Mouse (Mus musculus) lung, adult 2 months (tissue): Measurements from ENCODE around the gene Snrnp25. TPM values are rescaled to one million over a fixed set of nuclear protein-coding genes. Genes with fewer than 3 reads are reported as not detected.

Source experiments
- DNase-seq: peaks from one replicate; pipeline ENCODE4 v3.0.0; 2022
- H3K4me1 ChIP-seq: fragments of 200-500 bp; 2 replicates; pipeline ENCODE4 v1.6.1; 2011; ENCODE audit warnings: low read length; ENCODE audit not compliant: control insufficient read depth, insufficient read depth
- H3K4me3 ChIP-seq: fragments of 200-500 bp; replicated peaks from 2 replicates; pipeline ENCODE3; 2011; ENCODE audit warnings: low read depth, mild to moderate bottlenecking, control low read depth, low read length; ENCODE audit errors: extremely low read depth
- CTCF ChIP-seq: fragments of 200-500 bp; IDR thresholded peaks from 2 replicates; pipeline ENCODE4 v1.5.1; 2011; ENCODE audit warnings: mild to moderate bottlenecking, low read length, control low read depth; ENCODE audit not compliant: insufficient read depth
- POLR2A ChIP-seq: fragments of 200-500 bp; IDR thresholded peaks from 2 replicates; pipeline ENCODE4 v1.6.1; 2011; ENCODE audit warnings: low read depth, mild to moderate bottlenecking, control low read depth, low read length, borderline replicate concordance; ENCODE audit errors: extremely low read depth
- WGBS: fragments of 180-500 bp; shearing (Covaris S2); methylation state at CpG from one replicate; pipeline ENCODE4 v1.1.7; 2018; 5-methylcytosine and 5-hydroxymethylcytosine counted together
- polyA plus RNA-seq: library from polyadenylated mRNA; depleted of rRNA; stranded (reverse); fragments of >200 nt; gene quantifications from 2 replicates; pipeline ENCODE4 v1.2.3, GENCODE M21; 2012; rRNA removed

Gene Snrnp25
- 12.5 and 16.5 TPM in 2 replicates for polyA plus RNA-seq

DNA sequence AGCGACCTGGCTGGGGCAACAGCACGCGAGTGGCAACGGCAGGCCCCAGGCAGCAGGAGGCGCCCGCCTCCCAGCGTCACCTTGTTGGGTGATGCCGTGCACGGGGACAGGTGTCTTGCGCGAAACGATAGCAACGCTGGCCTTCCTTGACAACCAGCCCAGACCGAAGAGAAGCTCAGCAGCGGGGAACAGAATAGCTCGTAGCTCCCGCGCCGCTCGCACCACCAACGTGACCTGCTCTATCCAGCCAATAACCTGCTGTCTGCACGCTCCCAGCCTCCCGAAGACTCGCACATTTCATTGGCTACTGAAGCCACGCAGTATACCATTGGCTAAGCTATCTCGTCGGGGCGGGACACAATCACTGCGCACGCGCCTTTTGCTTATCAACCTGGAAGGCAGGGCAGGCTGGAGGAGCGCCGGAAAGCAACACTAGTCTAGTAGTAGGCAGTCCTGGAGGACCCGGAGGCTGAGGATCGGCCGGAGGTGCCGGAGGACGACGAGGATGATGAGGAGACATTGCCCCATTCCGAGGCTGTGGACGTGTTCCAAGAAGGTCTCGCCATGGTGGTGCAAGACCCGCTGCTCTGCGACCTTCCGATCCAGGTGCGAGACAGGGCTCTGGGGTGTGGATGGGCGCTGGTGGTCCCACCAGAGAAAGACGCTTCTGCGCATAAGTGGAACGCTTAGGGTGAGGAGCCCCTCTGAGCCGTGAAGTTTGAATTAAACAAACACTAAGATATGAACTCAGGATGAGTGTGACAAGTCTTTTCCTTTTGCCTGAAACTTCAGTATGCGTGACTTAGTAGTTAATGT is at the start of gene Snrnp25:
Snrnp25 (plus strand) TSS at position 358 of the 816 bp plus-strand sequence.
- under 1% methylated on average over 52 of the region's 52 CpGs for WGBS
- Histone ChIP-seq H3K4me1 (peaks cover 3% of the 10 kb centered on the region; the same call in 1 of the 2 replicates), H3K4me3 (peak within 1 kb of the TSS; percentile 66)
- peak; percentile 35; the same call in 1 of the 2 replicates for TF ChIP-seq CTCF
- peak; percentile 57; the same call in 1 of the 2 replicates for TF ChIP-seq POLR2A
- DNase-seq: peak; percentile 90

DNA sequence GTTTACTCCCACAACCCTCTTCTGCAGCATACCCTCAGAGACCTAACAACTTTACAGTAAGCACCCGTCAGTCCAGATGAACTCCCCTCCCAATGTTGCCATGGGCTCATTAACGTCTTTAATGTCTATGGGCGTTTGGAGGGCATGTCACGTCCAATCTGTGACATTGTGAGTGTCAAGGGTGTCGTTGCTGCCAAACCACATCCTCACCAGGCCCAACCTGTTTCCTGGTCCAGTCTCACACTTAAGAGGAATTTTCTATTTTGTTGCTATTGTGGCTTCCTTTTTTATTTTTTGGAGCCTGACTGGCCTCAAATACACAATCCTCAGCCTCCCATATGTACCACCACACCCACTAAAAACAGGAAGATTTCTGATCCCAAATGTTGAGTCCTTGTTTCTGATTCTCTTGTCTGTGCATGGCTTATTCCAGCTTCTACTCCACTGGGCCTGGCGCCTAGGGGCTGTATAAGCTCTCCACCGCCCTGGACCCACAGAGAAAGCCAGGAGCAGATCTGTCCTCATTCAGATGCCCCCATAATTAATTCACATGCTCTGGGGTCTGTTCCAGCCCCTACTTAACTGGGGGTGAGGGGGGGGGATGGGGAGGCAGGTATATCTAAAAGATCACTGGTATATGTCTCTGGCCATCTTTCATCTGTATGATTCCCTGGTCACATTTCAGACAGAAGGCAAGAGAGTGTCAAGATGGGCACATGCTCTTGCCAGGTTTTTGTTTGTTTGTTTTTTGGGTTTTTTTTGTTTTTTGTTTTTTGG is 48.2 kb upstream of the Snrnp25 start:
- no peak for DNase-seq
- Histone ChIP-seq H3K4me3 (no peak overlapping the region), H3K4me1 (no peaks in the 10 kb centered on the region)
- TF ChIP-seq CTCF (no peak), POLR2A (no peak)
- WGBS: 68% methylated on average over 7 of the region's 7 CpGs

DNA sequence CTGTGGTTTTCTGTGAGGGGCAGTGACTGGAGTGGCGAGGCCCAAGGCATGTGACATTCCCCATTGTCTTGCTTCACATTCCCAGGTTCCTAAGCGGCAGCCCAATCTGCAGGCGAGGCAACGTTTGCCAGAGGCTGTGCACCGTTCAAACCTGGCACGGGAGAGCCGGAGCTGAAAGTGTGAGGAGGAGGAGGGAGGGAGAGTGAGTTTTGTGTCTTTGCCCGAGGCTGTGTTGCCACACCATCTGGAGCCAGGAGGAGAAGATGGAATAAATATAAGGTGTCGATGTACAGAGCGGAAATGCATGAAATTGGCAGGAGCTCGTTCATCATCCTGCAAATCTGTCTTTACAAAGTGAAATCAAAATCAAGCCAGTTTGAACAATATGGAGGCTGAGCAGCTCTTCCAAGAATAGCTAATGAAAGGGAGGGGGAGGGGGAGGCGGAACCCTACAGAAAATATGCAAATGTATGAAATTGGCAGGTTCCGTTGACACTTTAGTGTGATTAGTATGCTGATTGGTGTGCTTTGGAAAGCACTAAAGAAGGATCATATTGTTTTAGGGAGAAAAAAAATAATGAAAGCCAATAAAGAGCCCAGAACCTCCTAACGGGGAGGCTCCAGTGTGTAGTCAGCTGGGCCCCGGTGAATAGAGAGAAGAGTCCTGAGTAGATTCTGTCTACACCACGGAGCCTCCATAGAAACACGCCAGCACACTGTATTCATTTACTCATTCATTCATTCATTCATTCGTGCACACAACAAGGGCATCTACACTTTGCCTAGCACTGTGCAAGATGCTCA is 47.2 kb upstream of the Snrnp25 start:
- DNase-seq: no peak
- Histone ChIP-seq H3K4me1 (no peaks in the 10 kb centered on the region), H3K4me3 (no peak overlapping the region)
- no peak for TF ChIP-seq POLR2A
- no peak for TF ChIP-seq CTCF
- 68% methylated on average over 18 of the region's 18 CpGs for WGBS

DNA sequence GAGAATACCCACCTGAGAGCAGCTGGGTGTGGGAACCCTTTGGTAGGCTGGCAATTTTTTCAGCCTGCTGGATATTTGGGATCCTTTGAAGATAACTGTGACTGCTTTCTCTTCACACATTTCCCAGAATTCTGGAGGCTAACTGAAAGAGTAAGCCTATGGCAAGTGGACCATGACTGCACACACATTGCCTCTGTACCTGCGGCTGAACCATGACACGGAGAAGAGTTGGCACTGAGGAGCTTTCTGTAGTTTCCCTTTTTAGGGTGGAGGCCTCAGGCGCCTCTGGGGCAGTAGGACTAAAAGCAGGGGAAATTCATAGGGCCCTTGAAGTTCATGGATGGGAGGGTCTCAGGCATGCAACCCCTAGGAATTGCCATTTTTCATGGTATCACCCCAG is 46.0 kb upstream of the Snrnp25 start:
- 78% methylated on average over 3 of the region's 3 CpGs for WGBS
- H3K4me3 ChIP-seq: no peak overlapping the region
- TF ChIP-seq POLR2A (no peak), CTCF (no peak)
- H3K4me1 ChIP-seq: no peaks in the 10 kb centered on the region
- DNase-seq: no peak

GRCm38 (mm10) chr11:32160341-32160740 is 44.9 kb upstream of the Snrnp25 start:
- TF ChIP-seq POLR2A (no peak), CTCF (no peak)
- no peaks in the 10 kb centered on the region for H3K4me1 ChIP-seq
- 75% methylated on average over 7 of the region's 7 CpGs for WGBS
- no peak for DNase-seq
- no peak overlapping the region for H3K4me3 ChIP-seq

GRCm38 (mm10) chr11:32161500-32161899 is 43.7 kb upstream of the Snrnp25 start:
- 13% methylated on average over 9 of the region's 9 CpGs for WGBS
- DNase-seq: peak; percentile 11
- TF ChIP-seq CTCF (0 out of 2 replicates have a peak, but pooled peaks have one; percentile 13), POLR2A (no peak)

DNA sequence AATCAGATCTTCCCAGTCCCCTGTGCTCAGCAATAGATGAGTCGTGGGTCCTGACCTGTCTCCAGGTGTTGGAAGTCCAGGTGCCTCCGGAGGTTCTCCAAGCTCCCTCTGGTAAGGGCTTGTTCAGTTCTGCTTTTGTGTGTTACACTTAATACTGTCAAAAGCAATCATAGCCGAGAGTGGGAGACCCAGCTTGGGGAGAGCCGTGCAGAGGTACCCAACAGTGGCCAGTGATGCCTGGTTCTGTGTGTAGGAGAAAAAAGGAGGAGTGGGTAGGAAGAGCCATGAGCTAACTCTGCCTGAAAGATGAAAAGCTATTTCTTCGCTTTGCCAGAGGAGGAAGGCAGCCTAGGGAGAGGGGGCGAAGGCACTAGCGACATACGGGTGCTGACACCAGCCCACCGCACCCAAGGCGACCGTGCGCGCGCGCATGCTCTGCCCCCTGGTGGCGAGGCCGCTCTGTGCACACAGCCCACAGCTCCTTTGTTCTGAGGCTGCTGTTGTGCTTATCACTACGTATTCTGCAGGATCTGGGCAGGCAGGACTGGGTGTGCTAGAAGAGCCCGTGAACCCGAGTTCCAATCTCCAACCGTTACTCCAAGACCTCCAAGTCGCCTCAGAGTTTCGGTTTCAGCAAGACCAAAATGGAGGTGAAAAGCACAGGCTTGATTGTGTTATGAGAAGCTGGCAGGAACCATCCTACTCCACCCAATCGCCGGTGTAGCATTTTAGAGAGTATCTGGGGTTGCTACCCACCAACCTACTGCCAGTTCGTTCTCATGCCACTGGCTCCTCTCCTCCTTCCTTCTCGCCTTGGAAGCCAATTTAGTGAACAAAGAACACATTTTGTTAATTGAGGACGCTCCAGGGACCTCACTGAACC is 43.1 kb upstream of the Snrnp25 start:
- TF ChIP-seq POLR2A (no peak), CTCF (peak; percentile 68)
- Histone ChIP-seq H3K4me1 (no peaks in the 10 kb centered on the region), H3K4me3 (no peak overlapping the region)
- peak; percentile 63 for DNase-seq
- 14% methylated on average over 28 of the region's 28 CpGs for WGBS

More at GRCm38 (mm10) chr11:32161500-32161899, 43.7 kb upstream of the Snrnp25 start:
- H3K4me1 ChIP-seq: no peaks in the 10 kb centered on the region
- no peak overlapping the region for H3K4me3 ChIP-seq

DNA sequence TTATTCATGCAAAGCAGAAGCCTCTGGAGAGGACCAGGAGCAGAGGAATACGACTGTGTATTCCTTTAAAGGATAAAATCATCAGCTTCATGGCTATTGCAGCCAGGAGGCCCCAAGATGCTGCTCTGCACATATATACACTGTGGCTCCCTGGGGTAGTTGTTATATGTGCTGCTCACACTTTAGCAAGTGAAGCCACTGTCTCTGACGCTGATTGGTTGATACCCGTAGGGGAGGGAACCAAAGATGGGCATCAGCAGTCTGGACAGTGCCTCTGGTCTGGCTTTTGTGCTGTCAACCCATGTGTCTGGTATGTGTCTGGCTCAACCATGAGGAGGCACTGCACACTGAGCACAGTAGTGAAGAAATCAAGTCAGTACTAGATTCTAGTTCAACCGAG is 38.5 kb upstream of the Snrnp25 start:
- H3K4me1 ChIP-seq: no peaks in the 10 kb centered on the region
- WGBS: 66% methylated on average over 4 of the region's 4 CpGs

More for the DNA sequence above, 38.5 kb upstream of the Snrnp25 start:
- no peak for TF ChIP-seq CTCF
- TF ChIP-seq POLR2A: no peak
- DNase-seq: no peak
- no peak overlapping the region for H3K4me3 ChIP-seq
